Mouse (Mus musculus): ENCODE results near the gene Igtp.

GRCm38 (mm10) chr11:58224313-58224712, 25.0 kb downstream of the Igtp start:
- TF ChIP-seq CTCF (IDR thresholded peaks at IDR 0.05; ENCODE audit: borderline replicate concordance, extremely low read depth, insufficient read depth, insufficient read length) (no peak), POLR2A (IDR thresholded peaks at IDR 0.05; ENCODE audit: borderline replicate concordance, extremely low read depth, insufficient read depth, insufficient read length, poor library complexity, severe bottlenecking) (no peak)
